Mouse (Mus musculus): ENCODE data around the gene Sytl2.

DNA sequence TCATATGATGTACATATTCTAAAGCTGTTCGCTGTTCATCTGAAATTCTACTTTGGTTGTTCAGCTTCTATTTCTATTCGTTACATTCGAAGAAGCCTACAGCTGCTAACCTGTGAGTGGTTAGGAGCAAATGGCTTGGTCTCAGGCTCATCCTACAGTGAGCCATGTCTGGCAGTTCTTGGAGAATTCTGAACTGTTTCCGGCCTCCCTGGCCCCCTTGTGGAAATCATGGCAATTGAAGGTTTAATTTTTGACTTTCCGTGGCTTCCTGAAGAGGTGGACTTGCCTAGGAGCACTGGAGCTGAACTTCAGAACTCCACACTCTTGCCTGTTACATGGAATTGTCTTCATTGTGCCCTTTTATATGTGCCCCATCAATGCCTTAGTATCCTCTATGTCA lies 49.1 kb upstream of the Sytl2 start:
- TF ChIP-seq CTCF (conservative IDR thresholded peaks at IDR 0.05; ENCODE audit: low read length) (peak; percentile 32), POU5F1 (IDR thresholded peaks at IDR 0.05; ENCODE audit: borderline replicate concordance, low read length) (no peak)
